Mouse (Mus musculus) lung, embryonic 14.5 days (tissue): ENCODE measurements around the gene Tet1. TPM values are rescaled to one million over a fixed set of nuclear protein-coding genes. Genes with fewer than 3 reads are reported as not detected.

Experiments
- ATAC-seq: fragments of 200-750 bp; cut with Nextera tagmentation; 2 replicates; pipeline ENCODE4 v1.8.0; 2017; ENCODE audit warnings: mild to moderate bottlenecking, moderate TSS enrichment, moderate library complexity; ENCODE audit not compliant: insufficient read depth
- DNase-seq: peaks from one replicate; pipeline ENCODE4 v3.0.0-alpha.2; 2015
- H3K27ac ChIP-seq: fragments of 300-500 bp; sonication (generic); 2 replicates; pipeline ENCODE4 v1.5.1; 2014; ENCODE audit warnings: low read depth, mild to moderate bottlenecking, moderate library complexity
- H3K27me3 ChIP-seq: fragments of 300-500 bp; sonication (generic); 2 replicates; pipeline ENCODE4 v1.6.1; 2014; ENCODE audit warnings: low read length, control low read depth; ENCODE audit not compliant: insufficient read depth
- H3K36me3 ChIP-seq: fragments of 300-500 bp; sonication (generic); 2 replicates; pipeline ENCODE4 v1.6.1; 2014; ENCODE audit warnings: control low read depth; ENCODE audit not compliant: insufficient read depth
- H3K4me1 ChIP-seq: fragments of 300-500 bp; sonication (generic); 2 replicates; pipeline ENCODE4 v1.6.1; 2014; ENCODE audit warnings: antibody characterized with exemption, control low read depth; ENCODE audit not compliant: insufficient read depth
- H3K4me2 ChIP-seq: fragments of 300-500 bp; sonication (generic); 2 replicates; pipeline ENCODE4 v1.6.1; 2014; ENCODE audit warnings: mild to moderate bottlenecking
- H3K4me3 ChIP-seq: fragments of 300-500 bp; sonication (generic); 2 replicates; pipeline ENCODE4 v1.5.1; 2014; ENCODE audit warnings: low read depth, low read length
- H3K9ac ChIP-seq: fragments of 300-500 bp; sonication (generic); 2 replicates; pipeline ENCODE4 v1.6.1; 2014
- H3K9me3 ChIP-seq: fragments of 300-500 bp; sonication (generic); 2 replicates; pipeline ENCODE4 v1.6.1; 2016; ENCODE audit warnings: low read depth, low read length, control low read depth
- CTCF ChIP-seq: IDR thresholded peaks from 2 replicates; pipeline ENCODE4 v1.5.1; 2016; ENCODE audit warnings: antibody characterized with exemption, low read depth
- WGBS: fragments of 180-500 bp; shearing (Covaris S2); extraction: QIAGEN DNeasy Blood & Tissue Kit; methylation state at CpG from one replicate; pipeline ENCODE4 v1.1.7; 2014; 5-methylcytosine and 5-hydroxymethylcytosine counted together
- polyA plus RNA-seq: library from polyadenylated mRNA; unstranded; fragments of >200 nt; fragmentation: Nextera tagmentation; extraction: Ambion mirVana; gene quantifications from 2 replicates; pipeline ENCODE4 v1.2.1, GENCODE M21; 2014

The Tet1 gene
- polyA plus RNA-seq, 1 experiment from 2014 or later, result 34.8 TPM

DNA sequence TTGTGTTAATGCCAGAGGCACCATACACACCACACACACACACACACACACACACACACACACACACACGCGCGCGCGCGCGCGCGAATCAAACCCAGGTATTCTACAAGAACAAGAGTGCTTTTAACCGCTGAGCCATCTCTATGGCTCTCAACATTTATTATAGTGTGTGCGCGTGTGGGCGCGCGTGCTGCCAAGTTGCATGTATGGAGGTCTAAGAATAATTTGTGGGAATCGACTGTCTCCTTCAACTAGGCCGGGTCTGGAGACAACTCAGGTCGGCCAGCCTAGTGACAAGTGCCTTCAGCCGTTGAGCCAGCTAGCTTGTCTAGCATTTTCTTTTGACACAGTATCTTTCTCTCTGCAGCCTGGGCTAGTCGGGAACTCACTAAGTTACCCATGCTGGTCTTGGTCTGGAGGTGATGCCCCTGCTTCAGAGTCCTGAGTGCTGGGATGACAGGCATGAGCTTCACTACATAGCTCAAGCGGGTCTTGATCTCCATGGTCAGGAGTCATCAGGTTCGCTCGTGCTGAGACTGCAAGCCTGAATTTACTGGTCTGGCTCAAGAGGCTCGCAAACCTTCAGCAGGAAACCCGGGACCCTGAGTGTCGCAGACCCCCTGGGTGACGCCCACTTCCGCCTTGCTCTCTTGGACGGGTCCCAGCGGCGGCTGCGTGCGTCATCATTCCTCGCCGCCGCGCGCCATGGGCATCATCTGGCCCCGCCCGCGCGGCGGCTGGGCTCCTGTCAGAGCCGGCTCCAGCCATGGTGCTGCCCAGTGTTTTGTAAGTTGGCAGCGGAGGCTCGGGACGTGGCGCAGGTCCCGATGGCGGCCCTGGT, 11.3 kb upstream of the Tet1 start, which contains the start of gene Slc25a16:
TSS of gene Slc25a16 (plus strand) at position 709 of the 841 bp plus-strand sequence.
- Histone ChIP-seq H3K36me3 (no peaks in the 10 kb centered on the region), H3K27ac (peak within 1 kb of the TSS; percentile 88), H3K27me3 (no peaks in the 10 kb centered on the region), H3K4me1 (peaks cover 3% of the 10 kb centered on the region; the same call in 1 of the 2 replicates), H3K9ac (peak within 1 kb of the TSS; percentile 89), H3K4me2 (peak within 1 kb of the TSS; percentile 90), H3K4me3 (peak within 1 kb of the TSS; percentile 94), H3K9me3 (no peaks in the 10 kb centered on the region)
- no peak for TF ChIP-seq CTCF
- DNase-seq, result peak; percentile 98
- ATAC-seq, result peak; percentile 97
- WGBS, result 5% methylated on average over 50 of the region's 50 CpGs

DNA sequence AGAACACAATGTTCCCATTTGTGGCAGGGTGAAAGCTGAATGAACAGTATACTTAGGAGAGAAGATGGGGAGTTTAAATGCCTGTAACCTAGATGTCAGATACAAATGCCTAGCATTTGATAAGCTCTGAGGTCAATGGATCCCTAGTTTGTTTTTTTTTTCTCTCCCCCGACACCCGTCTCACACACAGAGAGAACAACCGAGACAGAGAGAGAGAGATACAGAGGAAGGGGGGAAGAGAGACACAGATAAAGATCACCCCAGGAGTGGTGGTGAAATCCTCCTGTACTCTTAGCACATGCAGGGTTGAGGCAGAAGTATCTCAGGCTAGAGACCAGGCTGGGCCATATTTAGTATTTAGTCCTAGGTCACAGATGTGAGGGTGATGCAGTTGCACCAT, 10.2 kb upstream of the Tet1 start:
- ATAC-seq (no peak), DNase-seq (no peak)
- WGBS, result 53% methylated on average over 3 of the region's 3 CpGs
- no peak overlapping the region for H3K27ac ChIP-seq
- H3K9me3 ChIP-seq, result no peaks in the 10 kb centered on the region
- no peak overlapping the region for H3K4me2 ChIP-seq
- TF ChIP-seq CTCF, result no peak
- H3K9ac ChIP-seq, result no peak overlapping the region
- H3K27me3 ChIP-seq, result no peaks in the 10 kb centered on the region
- H3K36me3 ChIP-seq, result no peaks in the 10 kb centered on the region
- no peak overlapping the region for H3K4me3 ChIP-seq
- H3K4me1 ChIP-seq, result peaks cover 3% of the 10 kb centered on the region; the same call in 1 of the 2 replicates

DNA sequence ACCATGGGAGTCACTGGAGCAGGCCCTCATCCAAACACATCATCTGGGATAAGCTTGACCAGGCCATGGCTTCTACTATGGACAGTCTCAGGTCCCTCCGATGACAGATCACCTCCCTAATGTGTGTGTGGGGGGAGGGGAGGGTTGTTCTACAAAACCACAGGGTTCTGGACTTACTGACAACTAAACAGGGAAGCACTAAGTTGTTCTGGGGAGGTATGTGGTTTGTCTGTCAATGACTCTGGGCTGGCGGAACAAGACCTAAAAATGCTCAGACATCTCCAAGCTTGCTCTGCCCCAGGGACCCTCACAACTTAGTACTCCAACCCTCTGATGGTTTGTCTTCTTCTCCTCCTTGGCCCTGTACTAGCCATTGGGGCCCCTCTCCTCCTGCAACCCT, 2.3 kb upstream of the Tet1 start:
- WGBS, result 91% methylated on average over 2 of the region's 2 CpGs

DNA sequence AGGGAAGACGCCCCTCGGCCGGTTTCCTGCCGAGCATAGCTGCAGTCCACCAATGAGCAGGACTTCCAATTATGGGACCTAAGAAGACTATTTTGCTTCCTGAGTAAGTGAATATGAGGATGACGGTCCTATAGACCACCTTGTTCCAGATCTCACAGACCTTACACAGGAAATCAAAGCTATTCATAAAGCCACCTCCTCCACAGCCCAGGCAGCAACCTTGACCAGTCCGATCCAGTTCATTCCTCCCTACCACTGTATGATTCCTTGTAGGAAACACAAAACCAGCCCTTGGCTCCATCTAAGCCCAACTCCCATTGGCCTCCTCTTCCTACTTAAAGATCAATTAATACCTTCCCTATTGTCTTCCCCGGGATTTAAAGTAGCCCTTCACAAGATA, 2.5 kb downstream of the Tet1 start:
- no peaks in the 10 kb centered on the region for H3K36me3 ChIP-seq
- H3K27me3 ChIP-seq, result no peaks in the 10 kb centered on the region
- H3K4me3 ChIP-seq, result no peak overlapping the region
- ATAC-seq (no peak), DNase-seq (no peak)
- no peaks in the 10 kb centered on the region for H3K4me1 ChIP-seq
- H3K9ac ChIP-seq, result no peak overlapping the region
- no peak overlapping the region for H3K4me2 ChIP-seq
- no peak overlapping the region for H3K27ac ChIP-seq
- H3K9me3 ChIP-seq, result no peaks in the 10 kb centered on the region
- no peak for TF ChIP-seq CTCF
- WGBS, result 90% methylated on average over 7 of the region's 7 CpGs

More for the DNA sequence above, 2.3 kb upstream of the Tet1 start:
- no peak for DNase-seq
- Histone ChIP-seq H3K4me3 (no peak overlapping the region), H3K27ac (no peak overlapping the region), H3K4me1 (no peaks in the 10 kb centered on the region), H3K9me3 (no peaks in the 10 kb centered on the region), H3K36me3 (no peaks in the 10 kb centered on the region), H3K27me3 (no peaks in the 10 kb centered on the region), H3K4me2 (no peak overlapping the region), H3K9ac (no peak overlapping the region)
- TF ChIP-seq CTCF, result no peak
- no peak for ATAC-seq

DNA sequence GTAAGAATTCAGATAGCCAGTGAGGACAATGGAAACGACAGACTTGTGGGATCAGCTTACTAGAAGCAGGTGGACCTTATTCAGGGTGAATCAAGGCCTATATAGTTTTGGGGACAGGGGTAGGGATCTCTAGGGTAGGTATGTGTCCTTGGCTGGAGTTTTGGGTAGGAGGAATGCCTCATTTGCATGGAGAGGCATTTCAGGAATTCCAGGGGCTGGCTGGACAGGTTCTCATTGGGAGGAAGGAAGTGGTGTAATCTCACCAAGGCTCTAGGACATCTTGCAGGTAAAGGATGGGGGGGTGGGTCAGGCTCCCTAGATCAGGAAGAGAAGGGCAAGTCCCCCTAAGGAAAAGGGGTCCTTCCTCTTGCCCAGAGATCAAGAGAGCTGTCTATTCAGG, 6.0 kb downstream of the Tet1 start:
- 40% methylated on average over 1 of the region's 1 CpGs for WGBS
- no peak for TF ChIP-seq CTCF
- no peak overlapping the region for H3K9ac ChIP-seq
- H3K4me3 ChIP-seq, result no peak overlapping the region
- ATAC-seq (no peak), DNase-seq (no peak)
- no peaks in the 10 kb centered on the region for H3K27me3 ChIP-seq
- H3K4me1 ChIP-seq, result no peaks in the 10 kb centered on the region
- H3K36me3 ChIP-seq, result no peaks in the 10 kb centered on the region
- no peak overlapping the region for H3K4me2 ChIP-seq
- no peak overlapping the region for H3K27ac ChIP-seq
- H3K9me3 ChIP-seq, result no peaks in the 10 kb centered on the region

DNA sequence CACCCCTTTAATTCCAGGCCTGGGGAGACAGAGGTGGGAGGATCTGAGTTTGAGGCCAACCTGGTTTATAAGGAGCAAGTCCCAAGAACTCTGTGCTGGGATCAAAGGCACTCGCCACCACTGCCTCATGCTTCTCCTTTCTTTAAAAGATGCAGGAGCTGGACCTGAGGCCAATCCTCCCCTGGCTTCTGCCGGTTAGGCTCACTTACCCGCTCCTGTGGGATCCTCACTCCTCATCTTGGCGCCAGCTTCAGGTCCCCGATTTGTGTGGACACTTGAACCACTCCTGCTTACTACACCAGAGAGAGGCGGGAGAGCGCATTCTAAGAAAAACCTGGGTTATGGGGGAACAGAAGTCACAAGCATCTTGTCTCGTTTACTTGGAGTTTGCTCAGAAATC, 7.0 kb downstream of the Tet1 start:
- Histone ChIP-seq H3K27me3 (no peaks in the 10 kb centered on the region), H3K36me3 (no peaks in the 10 kb centered on the region), H3K9me3 (no peaks in the 10 kb centered on the region), H3K4me3 (no peak overlapping the region), H3K27ac (no peak overlapping the region), H3K4me1 (no peaks in the 10 kb centered on the region), H3K9ac (no peak overlapping the region), H3K4me2 (no peak overlapping the region)
- DNase-seq (no peak), ATAC-seq (no peak)
- TF ChIP-seq CTCF, result no peak
- WGBS, result 32% methylated on average over 8 of the region's 8 CpGs

DNA sequence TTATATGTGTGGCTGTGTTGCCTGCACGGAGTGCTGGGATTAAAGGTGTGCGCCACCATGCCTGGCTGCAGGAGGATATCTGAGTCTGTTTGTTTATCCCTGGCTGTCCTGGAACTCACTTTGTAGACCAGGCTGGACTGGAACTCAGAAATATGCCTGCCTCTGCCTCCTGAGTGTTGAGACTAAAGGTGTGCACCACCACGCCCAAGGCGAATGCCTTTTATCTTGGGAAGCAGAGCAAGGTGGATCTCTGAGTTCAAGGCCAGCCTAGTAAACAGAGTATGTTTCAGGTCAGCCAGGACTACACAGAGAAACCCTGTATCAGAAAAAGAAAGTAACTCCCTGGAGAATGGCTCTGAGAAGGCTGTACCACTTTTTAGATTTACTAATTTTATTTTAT, 8.7 kb downstream of the Tet1 start:
- Histone ChIP-seq H3K4me1 (no peaks in the 10 kb centered on the region), H3K9ac (no peak overlapping the region), H3K27me3 (no peaks in the 10 kb centered on the region), H3K36me3 (no peaks in the 10 kb centered on the region), H3K4me2 (no peak overlapping the region), H3K4me3 (no peak overlapping the region), H3K27ac (no peak overlapping the region), H3K9me3 (no peaks in the 10 kb centered on the region)
- TF ChIP-seq CTCF, result no peak
- DNase-seq (no peak), ATAC-seq (no peak)
- WGBS, result 95% methylated on average over 4 of the region's 4 CpGs
